Mouse (Mus musculus): Measurements from ENCODE around the gene Cplx2. TPM values are rescaled to one million over a fixed set of nuclear protein-coding genes. Genes with fewer than 3 reads are reported as not detected.

Gene Cplx2
- total and polyA plus RNA-seq, 2 experiments from 2014 or later: 1.7 to 7.6 TPM

- TF ChIP-seq EP300 (IDR thresholded peaks at IDR 0.05; ENCODE audit: low read depth) (no peak), CTCF (IDR thresholded peaks at IDR 0.05; ENCODE audit: low read depth) (no peak)
- Histone ChIP-seq H3K4me2 (ENCODE audit: low read depth, low read length) (no peak overlapping the region), H3K9me3 (replicated peaks; ENCODE audit: control insufficient read depth, low read length) (no peaks in the 10 kb centered on the region), H3K4me3 (ENCODE audit: low read depth, low read length) (no peak overlapping the region), H3K27ac (ENCODE audit: low read depth) (no peak overlapping the region), H3K4me1 (ENCODE audit: control insufficient read depth, insufficient read depth) (peaks cover 3% of the 10 kb centered on the region; the same call in 1 of the 2 replicates), H3K36me3 (replicated peaks; ENCODE audit: control insufficient read depth, insufficient read depth, low read length) (no peaks in the 10 kb centered on the region), H3K9ac (replicated peaks; ENCODE audit: low read depth, low read length) (no peak overlapping the region), H3K27me3 (ENCODE audit: control insufficient read depth, insufficient read depth, low read length) (no peaks in the 10 kb centered on the region)
- ATAC-seq (ENCODE audit: insufficient read depth, low read depth) (no peak), DNase-seq (ENCODE audit: low spot score) (no peak)
- WGBS: 74% methylated on average over 6 of the region's 6 CpGs
Observed at GRCm38 (mm10) chr13:54337058-54337457, 34.1 kb upstream of the Cplx2 start.

GRCm38 (mm10) chr13:54337541-54337940 lies 33.6 kb upstream of the Cplx2 start:
- H3K4me3 ChIP-seq (ENCODE audit: low read depth, low read length): no peak overlapping the region
- 71% methylated on average over 7 of the region's 7 CpGs for WGBS
- H3K27ac ChIP-seq (ENCODE audit: low read depth): no peak overlapping the region
- no peak overlapping the region for H3K4me2 ChIP-seq (ENCODE audit: low read depth, low read length)
- TF ChIP-seq CTCF (IDR thresholded peaks at IDR 0.05; ENCODE audit: low read depth) (no peak), EP300 (IDR thresholded peaks at IDR 0.05; ENCODE audit: low read depth) (no peak)
- no peaks in the 10 kb centered on the region for H3K27me3 ChIP-seq (ENCODE audit: control insufficient read depth, insufficient read depth, low read length)
- H3K9ac ChIP-seq (replicated peaks; ENCODE audit: low read depth, low read length): no peak overlapping the region
- peaks cover 3% of the 10 kb centered on the region; the same call in 1 of the 2 replicates for H3K4me1 ChIP-seq (ENCODE audit: control insufficient read depth, insufficient read depth)
- ATAC-seq (ENCODE audit: insufficient read depth, low read depth): no peak
- H3K36me3 ChIP-seq (replicated peaks; ENCODE audit: control insufficient read depth, insufficient read depth, low read length): no peaks in the 10 kb centered on the region
- H3K9me3 ChIP-seq (replicated peaks; ENCODE audit: control insufficient read depth, low read length): no peaks in the 10 kb centered on the region
- no peak for DNase-seq (ENCODE audit: low spot score)

GRCm38 (mm10) chr13:54338815-54339214 lies 32.3 kb upstream of the Cplx2 start:
- H3K9ac ChIP-seq (replicated peaks; ENCODE audit: low read depth, low read length): no peak overlapping the region

GRCm38 (mm10) chr13:54345885-54346647 lies 25.1 kb upstream of the Cplx2 start:
- Histone ChIP-seq H3K4me3 (ENCODE audit: low read depth, low read length) (no peak overlapping the region), H3K9me3 (replicated peaks; ENCODE audit: control insufficient read depth, low read length) (no peaks in the 10 kb centered on the region), H3K36me3 (replicated peaks; ENCODE audit: control insufficient read depth, insufficient read depth, low read length) (no peaks in the 10 kb centered on the region), H3K4me1 (ENCODE audit: control insufficient read depth, insufficient read depth) (no peaks in the 10 kb centered on the region), H3K27ac (ENCODE audit: low read depth) (no peak overlapping the region), H3K27me3 (ENCODE audit: control insufficient read depth, insufficient read depth, low read length) (no peaks in the 10 kb centered on the region), H3K9ac (replicated peaks; ENCODE audit: low read depth, low read length) (no peak overlapping the region), H3K4me2 (ENCODE audit: low read depth, low read length) (no peak overlapping the region)
- ATAC-seq (ENCODE audit: insufficient read depth, low read depth): no peak
- DNase-seq (ENCODE audit: low spot score): no peak
- TF ChIP-seq CTCF (IDR thresholded peaks at IDR 0.05; ENCODE audit: low read depth) (no peak), EP300 (IDR thresholded peaks at IDR 0.05; ENCODE audit: low read depth) (no peak)
- 80% methylated on average over 15 of the region's 15 CpGs for WGBS

More at GRCm38 (mm10) chr13:54338815-54339214, 32.3 kb upstream of the Cplx2 start:
- Histone ChIP-seq H3K27me3 (ENCODE audit: control insufficient read depth, insufficient read depth, low read length) (no peaks in the 10 kb centered on the region), H3K4me1 (ENCODE audit: control insufficient read depth, insufficient read depth) (peaks cover under 1% of the 10 kb centered on the region; the same call in 1 of the 2 replicates), H3K36me3 (replicated peaks; ENCODE audit: control insufficient read depth, insufficient read depth, low read length) (no peaks in the 10 kb centered on the region), H3K27ac (ENCODE audit: low read depth) (no peak overlapping the region), H3K9me3 (replicated peaks; ENCODE audit: control insufficient read depth, low read length) (no peaks in the 10 kb centered on the region), H3K4me3 (ENCODE audit: low read depth, low read length) (no peak overlapping the region), H3K4me2 (ENCODE audit: low read depth, low read length) (no peak overlapping the region)
- no peak for DNase-seq (ENCODE audit: low spot score)
- TF ChIP-seq EP300 (IDR thresholded peaks at IDR 0.05; ENCODE audit: low read depth): no peak
- TF ChIP-seq CTCF (IDR thresholded peaks at IDR 0.05; ENCODE audit: low read depth): no peak
- WGBS: 71% methylated on average over 5 of the region's 5 CpGs
- ATAC-seq (ENCODE audit: insufficient read depth, low read depth): no peak

- WGBS: 55% methylated on average over 5 of the region's 5 CpGs
- no peak overlapping the region for H3K27ac ChIP-seq (ENCODE audit: low read depth)
Observed at GRCm38 (mm10) chr13:54348011-54348410, 23.1 kb upstream of the Cplx2 start.

More at GRCm38 (mm10) chr13:54348011-54348410, 23.1 kb upstream of the Cplx2 start:
- H3K36me3 ChIP-seq (replicated peaks; ENCODE audit: control insufficient read depth, insufficient read depth, low read length): no peaks in the 10 kb centered on the region
- H3K4me2 ChIP-seq (ENCODE audit: low read depth, low read length): no peak overlapping the region
- no peaks in the 10 kb centered on the region for H3K4me1 ChIP-seq (ENCODE audit: control insufficient read depth, insufficient read depth)
- H3K27me3 ChIP-seq (ENCODE audit: control insufficient read depth, insufficient read depth, low read length): no peaks in the 10 kb centered on the region
- no peak for TF ChIP-seq CTCF (IDR thresholded peaks at IDR 0.05; ENCODE audit: low read depth)
- no peak for TF ChIP-seq EP300 (IDR thresholded peaks at IDR 0.05; ENCODE audit: low read depth)
- no peak overlapping the region for H3K9ac ChIP-seq (replicated peaks; ENCODE audit: low read depth, low read length)
- H3K9me3 ChIP-seq (replicated peaks; ENCODE audit: control insufficient read depth, low read length): no peaks in the 10 kb centered on the region
- no peak overlapping the region for H3K4me3 ChIP-seq (ENCODE audit: low read depth, low read length)
- no peak for DNase-seq (ENCODE audit: low spot score)
- ATAC-seq (ENCODE audit: insufficient read depth, low read depth): no peak
